Mouse (Mus musculus): ENCODE measurements around the gene Stx8. TPM values are rescaled to one million over a fixed set of nuclear protein-coding genes. Genes with fewer than 3 reads are reported as not detected.

Stx8 gene
- polyA plus RNA-seq (2012; rRNA removed) = 4.9 and 5.8 TPM in 2 replicates

GRCm38 (mm10) chr11:67965905-67966878 is at the start of gene Stx8:
Gene Stx8, plus strand, starts transcription at chr11:67966193.
- DNase-seq (ENCODE audit: low read depth, low spot score) = peak; percentile 50
- WGBS = under 1% methylated on average over 28 of the region's 28 CpGs

- 77% methylated on average over 3 of the region's 3 CpGs for WGBS
- DNase-seq (ENCODE audit: low read depth, low spot score) = no peak
Measured at GRCm38 (mm10) chr11:67917126-67917525, 48.9 kb upstream of the Stx8 start.

GRCm38 (mm10) chr11:67919593-67919992 is 46.4 kb upstream of the Stx8 start:
- WGBS = 19% methylated on average over 5 of the region's 5 CpGs

GRCm38 (mm10) chr11:67920226-67920960 is 45.6 kb upstream of the Stx8 start:
- 26% methylated on average over 9 of the region's 9 CpGs for WGBS
- DNase-seq (ENCODE audit: low read depth, low spot score) = no peak

More at GRCm38 (mm10) chr11:67919593-67919992, 46.4 kb upstream of the Stx8 start:
- DNase-seq (ENCODE audit: low read depth, low spot score) = no peak

- 5% methylated on average over 47 of the region's 47 CpGs for WGBS
- DNase-seq (ENCODE audit: low read depth, low spot score) = no peak
Measured at GRCm38 (mm10) chr11:67921091-67921826, 44.7 kb upstream of the Stx8 start.

GRCm38 (mm10) chr11:67921827-67922754 is 43.9 kb upstream of the Stx8 start, which contains the start of gene Usp43:
Gene Usp43, minus strand, starts transcription at chr11:67922153.
- WGBS = 2% methylated on average over 75 of the region's 80 CpGs

GRCm38 (mm10) chr11:67922755-67923125 is 43.3 kb upstream of the Stx8 start:
- peak; percentile 89 for DNase-seq (ENCODE audit: low read depth, low spot score)
- WGBS = 2% methylated on average over 12 of the region's 12 CpGs

More at GRCm38 (mm10) chr11:67921827-67922754, 43.9 kb upstream of the Stx8 start, which contains the start of gene Usp43:
- DNase-seq (ENCODE audit: low read depth, low spot score) = peak; percentile 77

GRCm38 (mm10) chr11:67923720-67924119 is 42.3 kb upstream of the Stx8 start:
- WGBS = 31% methylated on average over 5 of the region's 5 CpGs
- no peak for DNase-seq (ENCODE audit: low read depth, low spot score)

- peak; percentile 87 for DNase-seq (ENCODE audit: low read depth, low spot score)
- 30% methylated on average over 13 of the region's 13 CpGs for WGBS
Measured at GRCm38 (mm10) chr11:67925000-67925399, 41.0 kb upstream of the Stx8 start.

GRCm38 (mm10) chr11:67926348-67927055 is 39.5 kb upstream of the Stx8 start:
- WGBS = 16% methylated on average over 14 of the region's 15 CpGs
- no peak for DNase-seq (ENCODE audit: low read depth, low spot score)

- 95% methylated on average over 3 of the region's 3 CpGs for WGBS
- no peak for DNase-seq (ENCODE audit: low read depth, low spot score)
Measured at GRCm38 (mm10) chr11:67932156-67932555, 33.8 kb upstream of the Stx8 start.

GRCm38 (mm10) chr11:67948229-67948628 is 17.8 kb upstream of the Stx8 start:
- WGBS = 44% methylated on average over 3 of the region's 3 CpGs
- DNase-seq (ENCODE audit: low read depth, low spot score) = no peak

- WGBS = 77% methylated on average over 9 of the region's 9 CpGs
- no peak for DNase-seq (ENCODE audit: low read depth, low spot score)
Measured at GRCm38 (mm10) chr11:67949475-67949874, 16.5 kb upstream of the Stx8 start.

- WGBS = 90% methylated on average over 5 of the region's 5 CpGs
- no peak for DNase-seq (ENCODE audit: low read depth, low spot score)
Measured at GRCm38 (mm10) chr11:67953604-67954003, 12.4 kb upstream of the Stx8 start.

GRCm38 (mm10) chr11:67954413-67954812 is 11.6 kb upstream of the Stx8 start:
- WGBS = 82% methylated on average over 6 of the region's 6 CpGs
- DNase-seq (ENCODE audit: low read depth, low spot score) = no peak

- WGBS = 72% methylated on average over 6 of the region's 6 CpGs
- DNase-seq (ENCODE audit: low read depth, low spot score) = no peak
Measured at GRCm38 (mm10) chr11:67964110-67964509, 1.9 kb upstream of the Stx8 start.

GRCm38 (mm10) chr11:67965242-67965883 is 630 bp upstream of the Stx8 start, which contains the start of gene Cfap52:
Gene Cfap52, minus strand, starts transcription at chr11:67965651.
- peak; percentile 36 for DNase-seq (ENCODE audit: low read depth, low spot score)
- 5% methylated on average over 15 of the region's 15 CpGs for WGBS
